Mouse (Mus musculus) C2C12 (cell line): ENCODE results near the gene Tmc2. TPM values are rescaled to one million over a fixed set of nuclear protein-coding genes. Genes with fewer than 3 reads are reported as not detected.
A peak's percentile ranks its signal among the peaks of the same experiment; 100 is the strongest.

Experiments
- H3K27me3 ChIP-seq: one replicate; pipeline ENCODE4 v1.6.1; 2011; ENCODE audit not compliant: control insufficient read depth, insufficient read depth, insufficient read length
- H3K36me3 ChIP-seq: one replicate; pipeline ENCODE4 v1.6.1; 2011; ENCODE audit not compliant: control insufficient read depth, insufficient read depth
- H3K4me3 ChIP-seq: one replicate; pipeline ENCODE4 v1.5.1; 2011; ENCODE audit warnings: mild to moderate bottlenecking, control low read depth; ENCODE audit not compliant: poor library complexity, insufficient read depth, severe bottlenecking
- H3K79me2 ChIP-seq: one replicate; pipeline ENCODE4 v1.6.1; 2011; ENCODE audit not compliant: control insufficient read depth, insufficient read depth
- H3K79me3 ChIP-seq: one replicate; pipeline ENCODE4 v1.6.1; 2011; ENCODE audit warnings: low read depth, control low read depth
- H3ac ChIP-seq: one replicate; pipeline ENCODE3; 2011; ENCODE audit warnings: low read depth; ENCODE audit not compliant: control insufficient read depth, insufficient read length
- CEBPB ChIP-seq: IDR thresholded peaks from one replicate; pipeline ENCODE4 v1.6.1; 2011; ENCODE audit warnings: low read depth, mild to moderate bottlenecking, control low read depth, moderate library complexity
- CTCF ChIP-seq: IDR thresholded peaks from one replicate; pipeline ENCODE4 v1.5.1; 2011; ENCODE audit not compliant: control insufficient read depth, insufficient read depth, insufficient read length
- FOSL1 ChIP-seq: IDR thresholded peaks from one replicate; pipeline ENCODE4 v1.8.0; 2011; ENCODE audit warnings: mild to moderate bottlenecking, low read length; ENCODE audit not compliant: poor library complexity, insufficient read depth, severe bottlenecking
- MAX ChIP-seq: IDR thresholded peaks from one replicate; pipeline ENCODE4 v1.6.1; 2011; ENCODE audit warnings: mild to moderate bottlenecking, control low read depth
- MYOD1 ChIP-seq: IDR thresholded peaks from one replicate; pipeline ENCODE4 v1.6.1; 2011; ENCODE audit warnings: low read depth; ENCODE audit not compliant: control insufficient read depth, insufficient read length
- MYOG ChIP-seq: IDR thresholded peaks from one replicate; pipeline ENCODE4 v1.6.1; 2011; ENCODE audit not compliant: control insufficient read depth, insufficient read length; ENCODE audit errors: extremely low read depth
- USF1 ChIP-seq: IDR thresholded peaks from one replicate; pipeline ENCODE4 v1.6.1; 2011; ENCODE audit warnings: low read depth, mild to moderate bottlenecking, control low read depth, moderate library complexity
- polyA plus RNA-seq: library from polyadenylated mRNA; unstranded; fragments of >200 nt; fragmentation: generic; extraction: Trizol; gene quantifications from one replicate; pipeline ENCODE4 v1.2.1, GENCODE M21; 2012; ENCODE audit warnings: missing spikeins

Gene Tmc2
- polyA plus RNA-seq, 1 experiment, result not detected

GRCm38 (mm10) chr2:130295331-130296133 lies 100.5 kb downstream of the Tmc2 start:
- Histone ChIP-seq H3K27me3 (peaks cover 18% of the 10 kb centered on the region), H3K4me3 (peak overlapping the region; percentile 11), H3ac (peak overlapping the region; percentile 56), H3K79me2 (no peaks in the 10 kb centered on the region), H3K36me3 (no peaks in the 10 kb centered on the region), H3K79me3 (no peaks in the 10 kb centered on the region)
- TF ChIP-seq CTCF, result no peak
- no peak for TF ChIP-seq MAX
- no peak for TF ChIP-seq MYOG
- TF ChIP-seq MYOD1, result no peak
- TF ChIP-seq FOSL1, result no peak
- no peak for TF ChIP-seq USF1
- TF ChIP-seq CEBPB, result no peak

- no peaks in the 10 kb centered on the region for H3K36me3 ChIP-seq
- H3K79me2 ChIP-seq, result no peaks in the 10 kb centered on the region
- no peak overlapping the region for H3ac ChIP-seq
- TF ChIP-seq FOSL1 (no peak), CEBPB (no peak), MYOD1 (no peak), CTCF (no peak), MAX (no peak), MYOG (no peak), USF1 (no peak)
- no peak overlapping the region for H3K4me3 ChIP-seq
- H3K27me3 ChIP-seq, result peaks cover 18% of the 10 kb centered on the region
- no peaks in the 10 kb centered on the region for H3K79me3 ChIP-seq
These were observed 101.2 kb downstream of the Tmc2 start for GRCm38 (mm10) chr2:130296134-130296745.

- no peak overlapping the region for H3ac ChIP-seq
- peaks cover 18% of the 10 kb centered on the region for H3K27me3 ChIP-seq
- H3K4me3 ChIP-seq, result no peak overlapping the region
- no peaks in the 10 kb centered on the region for H3K79me2 ChIP-seq
- no peaks in the 10 kb centered on the region for H3K36me3 ChIP-seq
- H3K79me3 ChIP-seq, result no peaks in the 10 kb centered on the region
- TF ChIP-seq MAX (no peak), MYOG (no peak), USF1 (no peak), CTCF (no peak), CEBPB (no peak), MYOD1 (no peak), FOSL1 (no peak)
These were observed 102.6 kb downstream of the Tmc2 start for GRCm38 (mm10) chr2:130297580-130297979.

- H3K4me3 ChIP-seq, result no peak overlapping the region
- no peaks in the 10 kb centered on the region for H3K79me3 ChIP-seq
- no peak for TF ChIP-seq MYOG
- no peaks in the 10 kb centered on the region for H3K79me2 ChIP-seq
- H3ac ChIP-seq, result no peak overlapping the region
- peaks cover under 1% of the 10 kb centered on the region for H3K27me3 ChIP-seq
- no peaks in the 10 kb centered on the region for H3K36me3 ChIP-seq
These were observed 108.0 kb downstream of the Tmc2 start for GRCm38 (mm10) chr2:130303014-130303413.

Other genes with a start within 250 kb of the Tmc2 start
- not detected for gene Tgm3, start 182.8 kb upstream of the Tmc2 start, polyA plus RNA-seq
- not detected for gene Tgm6, start 82.8 kb upstream of the Tmc2 start, polyA plus RNA-seq
- 585 TPM for gene Snrpb, start 15.8 kb upstream of the Tmc2 start, polyA plus RNA-seq
- gene Nop56, start 79.2 kb downstream of the Tmc2 start, polyA plus RNA-seq, result 293 TPM
- gene Idh3b, start 89.4 kb downstream of the Tmc2 start, polyA plus RNA-seq, result 144 TPM
- gene Ebf4, start 100.0 kb downstream of the Tmc2 start, polyA plus RNA-seq, result 0.07 TPM
- gene Cpxm1, start 202.4 kb downstream of the Tmc2 start, polyA plus RNA-seq, result 0.20 TPM
- gene Gm28372, start 210.0 kb downstream of the Tmc2 start, polyA plus RNA-seq, result not detected
- not detected for gene 1700020A23Rik, start 210.1 kb downstream of the Tmc2 start, polyA plus RNA-seq
- gene Tmem239, start 211.3 kb downstream of the Tmc2 start, polyA plus RNA-seq, result 0.02 TPM
- gene Vps16, start 229.1 kb downstream of the Tmc2 start, polyA plus RNA-seq, result 44.0 TPM
- 15.4 TPM for gene Pced1a, start 229.5 kb downstream of the Tmc2 start, polyA plus RNA-seq